Comparison of ENCODE assay signal across 27 mouse cellular contexts in the genomic region with DNA sequence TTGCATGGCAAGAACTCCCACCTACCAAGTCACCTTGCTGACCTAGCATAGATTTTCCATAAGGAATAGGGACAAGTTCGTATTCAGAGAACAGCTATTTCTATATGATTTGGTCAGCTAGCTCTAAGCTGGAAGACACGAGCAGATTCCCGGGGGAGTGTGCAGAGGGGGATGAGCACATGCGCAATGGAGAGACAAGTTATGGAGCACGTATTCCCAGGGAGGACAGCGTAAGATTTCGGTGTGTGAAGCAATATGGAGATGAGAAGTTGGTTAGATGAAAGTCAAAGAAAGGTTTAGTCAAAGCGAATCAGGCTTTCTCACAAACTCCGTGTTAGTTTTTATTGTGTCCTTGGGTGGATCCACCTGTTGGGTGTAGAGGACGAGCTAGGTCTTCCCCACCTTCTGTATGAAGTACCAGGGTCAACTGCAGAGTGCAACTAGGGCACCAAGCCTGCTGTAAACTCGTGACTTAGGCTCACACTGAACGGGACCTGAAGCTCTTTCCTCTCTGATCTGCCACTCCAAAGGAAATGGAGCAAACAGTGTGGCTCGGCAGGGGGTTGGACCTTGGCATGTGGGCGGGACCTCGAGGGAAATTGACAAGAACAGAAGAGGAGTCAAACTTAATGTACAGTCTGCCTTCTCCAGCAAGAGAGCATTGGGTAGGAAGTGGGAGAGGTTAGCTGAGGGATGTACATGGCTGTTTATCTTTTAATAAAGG. TPM values are rescaled to one million over a fixed set of nuclear protein-coding genes. Genes with fewer than 3 reads are reported as not detected.
DNase-seq lines count a peak whose midpoint lies in the region; ATAC-seq and TF ChIP-seq lines count a peak whose summit lies in the region.
"Had no signal": no experiment of that assay in that cellular context is flagged by ENCODE, and none has a peak within 500 bp of the region (broad histone marks: within the 10 kb centered on the region; RNA-seq: fewer than 3 reads in every experiment).

No protein-coding gene starts in this region.

- no peak for TF ChIP-seq EP300 in lung, postnatal 0 days (IDR thresholded peaks at IDR 0.05)
- no peak for TF ChIP-seq EP300 in liver, postnatal 0 days (IDR thresholded peaks at IDR 0.05; ENCODE audit: low read depth)

- 0 out of 2 replicates have a peak overlapping the region, but pooled peaks have one; percentile 14 for H3K4me2 ChIP-seq in lung, postnatal 0 days (replicated peaks; ENCODE audit: low read depth, low read length)
- peak overlapping the region; percentile 15; the same call in 1 of the 2 replicates for H3K4me2 ChIP-seq in liver, postnatal 0 days (ENCODE audit: low read depth, low read length)
- H3K4me2 ChIP-seq: embryonic facial prominence, embryonic 15.5 days; heart, embryonic 12.5 days; hindbrain, embryonic 12.5 days; limb, embryonic 15.5 days; lung, embryonic 14.5 days had no signal

- H3K27ac ChIP-seq in lung, postnatal 0 days (ENCODE audit: low read length), result no peak overlapping the region
- H3K27ac ChIP-seq in liver, postnatal 0 days (ENCODE audit: low read depth), result no peak overlapping the region
- H3K27ac ChIP-seq: embryonic facial prominence, embryonic 15.5 days; hindbrain, embryonic 12.5 days; left cerebral cortex, adult 2 months; limb, embryonic 15.5 days had no signal

- H3K4me1 ChIP-seq in lung, postnatal 0 days (ENCODE audit: insufficient read depth, low read depth, low read length), result no peaks in the 10 kb centered on the region
- no peaks in the 10 kb centered on the region for H3K4me1 ChIP-seq in liver, postnatal 0 days (ENCODE audit: insufficient read depth)
- H3K4me1 ChIP-seq: embryonic facial prominence, embryonic 15.5 days; heart, embryonic 12.5 days; hindbrain, embryonic 12.5 days; limb, embryonic 15.5 days had no signal

- TF ChIP-seq CTCF in lung, postnatal 0 days (IDR thresholded peaks at IDR 0.05), result no peak
- TF ChIP-seq CTCF in liver, postnatal 0 days (IDR thresholded peaks at IDR 0.05; ENCODE audit: low read depth), result no peak

- H3K9me3 ChIP-seq in lung, postnatal 0 days (ENCODE audit: low read length), result no peaks in the 10 kb centered on the region
- no peaks in the 10 kb centered on the region for H3K9me3 ChIP-seq in liver, postnatal 0 days (ENCODE audit: low read length)
- H3K9me3 ChIP-seq: embryonic facial prominence, embryonic 15.5 days; heart, embryonic 12.5 days; hindbrain, embryonic 12.5 days; limb, embryonic 15.5 days had no signal

- intact Hi-C loops in left cerebral cortex, postnatal 4 days (cut with DNase I), result no loop called here
- intact Hi-C loops in heart, postnatal 14 days (cut with DNase I), result no loop called here

- 62% methylated on average over 15 of the region's 15 CpGs for WGBS in lung, postnatal 0 days
- 55% methylated on average over 15 of the region's 15 CpGs for WGBS in liver, postnatal 0 days (ENCODE audit: insufficient replicate concordance)

- no peaks in the 10 kb centered on the region for H3K36me3 ChIP-seq in lung, postnatal 0 days (ENCODE audit: insufficient read depth, low read length)
- no peaks in the 10 kb centered on the region for H3K36me3 ChIP-seq in liver, postnatal 0 days (replicated peaks; ENCODE audit: insufficient read depth, low read length)
- H3K36me3 ChIP-seq: embryonic facial prominence, embryonic 15.5 days; heart, embryonic 12.5 days; hindbrain, embryonic 12.5 days; limb, embryonic 15.5 days had no signal

- H3K9ac ChIP-seq in lung, postnatal 0 days (replicated peaks; ENCODE audit: low read depth), result no peak overlapping the region
- H3K9ac ChIP-seq in liver, postnatal 0 days (replicated peaks), result no peak overlapping the region
- H3K9ac ChIP-seq: embryonic facial prominence, embryonic 15.5 days; heart, embryonic 12.5 days; hindbrain, embryonic 12.5 days; limb, embryonic 15.5 days; lung, embryonic 14.5 days had no signal

- peak; percentile 14 for DNase-seq in kidney, adult 9 months
- no peak for DNase-seq in kidney, postnatal 14 days
- DNase-seq in lung, postnatal 0 days (ENCODE audit: low spot score), result no peak
- DNase-seq in lung, postnatal 14 days, result no peak
- DNase-seq in ZHBTc4 (ENCODE audit: low read depth, low spot score), result peak; percentile 93
- peak; percentile 28 for DNase-seq in liver, postnatal 0 days
- DNase-seq in left cerebral cortex, postnatal 4 days, result no peak
- DNase-seq in heart, postnatal 14 days, result no peak
- DNase-seq: adrenal gland, postnatal 25 days; cerebellum, adult 8-10 months; heart, postnatal 10 days; layer of hippocampus, adult 9-11 months; lung, embryonic 14.5 days; lung, postnatal 4 days; midbrain, embryonic 14.5 days; thymus, adult 2 months; thymus, postnatal 4 days had no signal

- no peak overlapping the region for H3K4me3 ChIP-seq in lung, postnatal 0 days (ENCODE audit: low read depth, low read length)
- no peak overlapping the region for H3K4me3 ChIP-seq in liver, postnatal 0 days (ENCODE audit: low read depth, low read length)
- H3K4me3 ChIP-seq: embryonic facial prominence, embryonic 15.5 days; heart, embryonic 12.5 days; hindbrain, embryonic 12.5 days; left cerebral cortex, adult 2 months; limb, embryonic 15.5 days had no signal

- no peak for ATAC-seq in lung, postnatal 0 days
- ATAC-seq in liver, postnatal 0 days, result peak; percentile 50; the same call in 1 of the 2 replicates
- ATAC-seq: CD4-positive, CD25-positive, alpha-beta regulatory T cell, adult 4 months; forebrain, embryonic 14.5 days had no signal

- H3K27me3 ChIP-seq in lung, postnatal 0 days (replicated peaks; ENCODE audit: insufficient read depth, low read length), result no peaks in the 10 kb centered on the region
- no peaks in the 10 kb centered on the region for H3K27me3 ChIP-seq in liver, postnatal 0 days (ENCODE audit: insufficient read depth, low read length)
- H3K27me3 ChIP-seq: embryonic facial prominence, embryonic 15.5 days; heart, embryonic 12.5 days; hindbrain, embryonic 12.5 days; limb, embryonic 15.5 days had no signal

RNA-seq across cellular contexts. Expression of a gene that starts 31.4 kb away (rescaled TPM):
- 1.3 and 2.4 TPM in 2 replicates for polyA plus RNA-seq in lung, postnatal 0 days (2015; fragmentation: Nextera tagmentation; extraction: Ambion mirVana)
- polyA plus RNA-seq in liver, postnatal 0 days (2015; fragmentation: Nextera tagmentation; extraction: Ambion mirVana), result 0.87 and 1.2 TPM in 2 replicates
- total RNA-seq in left cerebral cortex, postnatal 4 days (2021), result 10 to 100 TPM; 43.1 to 49.9 TPM
- 100 to 1,000 TPM; 269 TPM for total RNA-seq in heart, postnatal 14 days (2021)
- total RNA-seq: common myeloid progenitor, adult 5-6 weeks; megakaryocyte-erythroid progenitor cell, adult 5-6 weeks; MEL had no signal
- polyA plus RNA-seq: CD4-positive, CD25-positive, alpha-beta regulatory T cell, adult 4 months had no signal

Comparison
In these comparisons a context has a peak if more than half of its experiments do, and no peak if none do; other contexts are left out.
1. DNase-seq: peak in kidney, adult 9 months (single experiment), ZHBTc4 (single experiment) and liver, postnatal 0 days (single experiment); none in kidney, postnatal 14 days (single experiment), lung, postnatal 0 days (single experiment), lung, postnatal 14 days (single experiment), left cerebral cortex, postnatal 4 days (single experiment) and heart, postnatal 14 days (0 of 2).
2. RNA of a gene that starts 31.4 kb away (total RNA-seq): 269 TPM in heart, postnatal 14 days; 43.1 to 49.9 TPM in left cerebral cortex, postnatal 4 days; every median in the first group is over 4 times any median in the second.